10 mouse cellular contexts compared by ENCODE assay signal in the genomic region with DNA sequence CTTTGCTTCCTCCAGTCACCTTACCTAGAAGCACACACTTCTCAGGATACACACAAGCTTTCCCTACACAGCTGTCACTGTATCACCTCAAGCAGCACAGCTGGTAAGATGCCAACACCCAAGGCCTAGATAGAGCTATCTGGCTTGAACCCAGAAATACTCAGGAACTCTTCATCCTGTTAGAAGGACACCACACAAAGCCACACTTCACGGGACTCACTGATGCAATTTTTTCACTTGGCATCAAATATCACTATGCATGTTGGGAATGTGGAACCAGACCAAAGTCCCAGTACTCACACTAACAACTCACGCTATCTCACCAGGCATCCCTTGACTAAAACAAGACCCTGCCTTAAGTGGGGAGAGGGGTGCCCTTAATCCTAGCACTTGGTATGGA. TPM values are rescaled to one million over a fixed set of nuclear protein-coding genes. Genes with fewer than 3 reads are reported as not detected.
DNase-seq lines count a peak whose midpoint lies in the region; ATAC-seq and TF ChIP-seq lines count a peak whose summit lies in the region.
"Had no signal": no experiment of that assay in that cellular context is flagged by ENCODE, and none has a peak within 500 bp of the region (broad histone marks: within the 10 kb centered on the region; RNA-seq: fewer than 3 reads in every experiment).

No protein-coding gene starts in this region.

- ATAC-seq in heart, embryonic 12.5 days (ENCODE audit: insufficient number of reproducible peaks, low FRiP score), result no peak
- ATAC-seq in liver, embryonic 12.5 days, result no peak

- peaks cover 34% of the 10 kb centered on the region for H3K4me1 ChIP-seq in heart, embryonic 12.5 days (replicated peaks)
- peaks cover 37% of the 10 kb centered on the region for H3K4me1 ChIP-seq in heart, embryonic 10.5 days
- H3K4me1 ChIP-seq in testis, adult 2 months (ENCODE audit: control insufficient read depth, insufficient read depth, low read length), result peaks cover 20% of the 10 kb centered on the region
- peaks cover 41% of the 10 kb centered on the region for H3K4me1 ChIP-seq in liver, embryonic 12.5 days

- H3K4me2 ChIP-seq in heart, embryonic 12.5 days, result peak overlapping the region; percentile 97
- H3K4me2 ChIP-seq in liver, embryonic 12.5 days, result peak overlapping the region; percentile 94

- WGBS in heart, embryonic 12.5 days, result 63% methylated on average over 2 of the region's 2 CpGs
- 79% methylated on average over 2 of the region's 2 CpGs for WGBS in heart, embryonic 10.5 days
- 73% methylated on average over 2 of the region's 2 CpGs for WGBS in liver, embryonic 12.5 days (ENCODE audit: insufficient replicate concordance)

- peaks cover 30% of the 10 kb centered on the region for H3K36me3 ChIP-seq in heart, embryonic 12.5 days
- peaks cover 36% of the 10 kb centered on the region for H3K36me3 ChIP-seq in heart, embryonic 10.5 days
- H3K36me3 ChIP-seq in testis, adult 2 months (ENCODE audit: control insufficient read depth, insufficient read depth, low read length), result peaks cover 1% of the 10 kb centered on the region; the same call in 1 of the 2 replicates
- peaks cover 48% of the 10 kb centered on the region for H3K36me3 ChIP-seq in liver, embryonic 12.5 days

- no peak overlapping the region for H3K27ac ChIP-seq in heart, embryonic 12.5 days (ENCODE audit: poor library complexity, severe bottlenecking)
- no peak overlapping the region for H3K27ac ChIP-seq in heart, embryonic 10.5 days
- no peak overlapping the region; the same call in 1 of the 2 replicates for H3K27ac ChIP-seq in testis, adult 2 months (ENCODE audit: control insufficient read depth, insufficient read depth, low read depth, low read length)
- no peak overlapping the region for H3K27ac ChIP-seq in liver, embryonic 12.5 days

- no peak for TF ChIP-seq CTCF in testis, adult 2 months (IDR thresholded peaks at IDR 0.05; ENCODE audit: control insufficient read depth, insufficient read depth, insufficient replicate concordance, low read depth, low read length)

- peak overlapping the region; percentile 85; the same call in 1 of the 2 replicates for H3K4me3 ChIP-seq in heart, embryonic 12.5 days
- no peak overlapping the region for H3K4me3 ChIP-seq in heart, embryonic 10.5 days
- H3K4me3 ChIP-seq in testis, adult 2 months (ENCODE audit: control insufficient read depth, low read depth, low read length), result peak overlapping the region; percentile 92
- peak overlapping the region; percentile 80 for H3K4me3 ChIP-seq in liver, embryonic 12.5 days

- TF ChIP-seq POLR2A in testis, adult 2 months (IDR thresholded peaks at IDR 0.05; ENCODE audit: control insufficient read depth, low read depth, low read length), result no peak

- no peaks in the 10 kb centered on the region for H3K9me3 ChIP-seq in heart, embryonic 12.5 days (replicated peaks)
- no peaks in the 10 kb centered on the region for H3K9me3 ChIP-seq in heart, embryonic 10.5 days
- no peaks in the 10 kb centered on the region for H3K9me3 ChIP-seq in liver, embryonic 12.5 days (replicated peaks)

- no peaks in the 10 kb centered on the region for H3K27me3 ChIP-seq in heart, embryonic 12.5 days (replicated peaks)
- no peaks in the 10 kb centered on the region for H3K27me3 ChIP-seq in heart, embryonic 10.5 days (ENCODE audit: insufficient read depth, poor library complexity, severe bottlenecking)
- no peaks in the 10 kb centered on the region for H3K27me3 ChIP-seq in testis, adult 2 months (ENCODE audit: control insufficient read depth, insufficient read depth, low read length)
- H3K27me3 ChIP-seq in liver, embryonic 12.5 days (replicated peaks), result no peaks in the 10 kb centered on the region

- DNase-seq in heart, embryonic 10.5 days (ENCODE audit: low spot score), result no peak
- no peak for DNase-seq in testis, postnatal 10 days (ENCODE audit: low spot score)
- peak; percentile 43 for DNase-seq in testis, postnatal 14 days (ENCODE audit: low spot score)
- no peak for DNase-seq in adrenal gland, adult 18-20 months (ENCODE audit: low spot score in 2 of 2)
- no peak for DNase-seq in layer of hippocampus, adult 9-10 months (ENCODE audit: low spot score)
- DNase-seq: cerebellum, adult 18-20 months; kidney, adult 18-20 months had no signal

- peak overlapping the region; percentile 56; the same call in 1 of the 2 replicates for H3K9ac ChIP-seq in heart, embryonic 12.5 days
- 0 out of 2 replicates have a peak overlapping the region, but pooled peaks have one; percentile 8 for H3K9ac ChIP-seq in liver, embryonic 12.5 days

RNA-seq across cellular contexts. Expression of gene Arf5, which starts 3.7 kb away (rescaled TPM):
- polyA plus RNA-seq in heart, embryonic 12.5 days (2016; fragmentation: Nextera tagmentation; extraction: Ambion mirVana), result 239 TPM in 2 replicates
- 273 and 310 TPM in 2 replicates for polyA plus RNA-seq in heart, embryonic 10.5 days (2016; fragmentation: Nextera tagmentation; extraction: Ambion mirVana)
- polyA plus RNA-seq in testis, adult 2 months (2012; rRNA removed), result 154 and 184 TPM in 2 replicates
- polyA plus RNA-seq in liver, embryonic 12.5 days (2016; fragmentation: Nextera tagmentation; extraction: Ambion mirVana), result 370 and 395 TPM in 2 replicates
- total RNA-seq in adrenal gland, adult 18-20 months (2021), result 100 to 1,000 TPM; 139 to 163 TPM

RNA-seq across cellular contexts. Expression of gene Fscn3, which starts 7.9 kb away (rescaled TPM):
- polyA plus RNA-seq in heart, embryonic 12.5 days (2016; fragmentation: Nextera tagmentation; extraction: Ambion mirVana), result not detected in 2 replicates
- polyA plus RNA-seq in heart, embryonic 10.5 days (2016; fragmentation: Nextera tagmentation; extraction: Ambion mirVana), result not detected in 2 replicates
- polyA plus RNA-seq in testis, adult 2 months (2012; rRNA removed), result 400 and 451 TPM in 2 replicates
- polyA plus RNA-seq in liver, embryonic 12.5 days (2016; fragmentation: Nextera tagmentation; extraction: Ambion mirVana), result 0.38 and 0.41 TPM in 2 replicates
- not detected for total RNA-seq in adrenal gland, adult 18-20 months (2021)

RNA-seq across cellular contexts. Expression of gene Gcc1, which starts 8.5 kb away (rescaled TPM):
- 8.5 and 10.1 TPM in 2 replicates for polyA plus RNA-seq in heart, embryonic 12.5 days (2016; fragmentation: Nextera tagmentation; extraction: Ambion mirVana)
- 7.0 and 7.6 TPM in 2 replicates for polyA plus RNA-seq in heart, embryonic 10.5 days (2016; fragmentation: Nextera tagmentation; extraction: Ambion mirVana)
- polyA plus RNA-seq in testis, adult 2 months (2012; rRNA removed), result 11.1 and 12.1 TPM in 2 replicates
- 5.5 and 6.7 TPM in 2 replicates for polyA plus RNA-seq in liver, embryonic 12.5 days (2016; fragmentation: Nextera tagmentation; extraction: Ambion mirVana)
- total RNA-seq in adrenal gland, adult 18-20 months (2021), result 10 to 100 TPM; 15.2 to 18.1 TPM

RNA-seq across cellular contexts. Expression of gene Zfp800, which starts 21.9 kb away (rescaled TPM):
- polyA plus RNA-seq in heart, embryonic 12.5 days (2016; fragmentation: Nextera tagmentation; extraction: Ambion mirVana), result 16.8 and 17.1 TPM in 2 replicates
- polyA plus RNA-seq in heart, embryonic 10.5 days (2016; fragmentation: Nextera tagmentation; extraction: Ambion mirVana), result 11.7 and 15.0 TPM in 2 replicates
- 5.2 and 6.1 TPM in 2 replicates for polyA plus RNA-seq in testis, adult 2 months (2012; rRNA removed)
- 40.5 and 42.0 TPM in 2 replicates for polyA plus RNA-seq in liver, embryonic 12.5 days (2016; fragmentation: Nextera tagmentation; extraction: Ambion mirVana)
- 10 to 100 TPM; 23.9 to 29.5 TPM for total RNA-seq in adrenal gland, adult 18-20 months (2021)

RNA-seq across cellular contexts. Expression of gene Pax4, which starts 29.5 kb away (rescaled TPM):
- polyA plus RNA-seq in heart, embryonic 12.5 days (2016; fragmentation: Nextera tagmentation; extraction: Ambion mirVana), result not detected in 2 replicates
- polyA plus RNA-seq in heart, embryonic 10.5 days (2016; fragmentation: Nextera tagmentation; extraction: Ambion mirVana), result not detected in 2 replicates
- 0.19 TPM in 1 of 2 replicates, not detected in the other for polyA plus RNA-seq in testis, adult 2 months (2012; rRNA removed)
- polyA plus RNA-seq in liver, embryonic 12.5 days (2016; fragmentation: Nextera tagmentation; extraction: Ambion mirVana), result not detected in 2 replicates
- total RNA-seq in adrenal gland, adult 18-20 months (2021), result not detected

Comparison
In these comparisons a context has a peak if more than half of its experiments do, and no peak if none do; other contexts are left out.
1. RNA of gene Fscn3, which starts 7.9 kb away (polyA plus RNA-seq): 400 to 451 TPM in testis, adult 2 months; 0.38 to 0.41 TPM in liver, embryonic 12.5 days, not detected in heart, embryonic 10.5 days and not detected in heart, embryonic 12.5 days; every median in the first group is over 100 times any median in the second.